Mouse (Mus musculus): Measurements from ENCODE around the gene Tex14.
A peak's percentile ranks its signal among the peaks of the same experiment; 100 is the strongest.
"Not testable (repeated sequence)": the region's sequence is repeated elsewhere in the genome, so short reads cannot be mapped to it uniquely, and the experiment has no call there.

Tex14 gene

GRCm38 (mm10) chr11:87472058-87472457, 67.2 kb downstream of the Tex14 start:
- DNase-seq (ENCODE audit: low read depth, low spot score): not testable (repeated sequence)

- DNase-seq (ENCODE audit: low read depth, low spot score): peak; percentile 73
Measured at GRCm38 (mm10) chr11:87479172-87479571, 74.3 kb downstream of the Tex14 start.

GRCm38 (mm10) chr11:87483796-87484326, 79.0 kb downstream of the Tex14 start:
- peak; percentile 43 for DNase-seq (ENCODE audit: low read depth, low spot score)

- DNase-seq (ENCODE audit: low read depth, low spot score): peak; percentile 34
Measured at GRCm38 (mm10) chr11:87488948-87489347, 84.1 kb downstream of the Tex14 start.

- DNase-seq (ENCODE audit: low read depth, low spot score): peak; percentile 18
Measured at GRCm38 (mm10) chr11:87504690-87505214, 99.9 kb downstream of the Tex14 start.

GRCm38 (mm10) chr11:87506502-87506901, 101.6 kb downstream of the Tex14 start:
- no peak for DNase-seq (ENCODE audit: low read depth, low spot score)

- DNase-seq (ENCODE audit: low read depth, low spot score): no peak
Measured at GRCm38 (mm10) chr11:87507043-87507442, 102.2 kb downstream of the Tex14 start.

- DNase-seq (ENCODE audit: low read depth, low spot score): peak; percentile 78
Measured at GRCm38 (mm10) chr11:87519260-87519659, 114.4 kb downstream of the Tex14 start.

GRCm38 (mm10) chr11:87523466-87523865, 118.6 kb downstream of the Tex14 start:
- DNase-seq (ENCODE audit: low read depth, low spot score): no peak

GRCm38 (mm10) chr11:87523967-87524366, 119.1 kb downstream of the Tex14 start:
- DNase-seq (ENCODE audit: low read depth, low spot score): no peak

GRCm38 (mm10) chr11:87524780-87525179, 119.9 kb downstream of the Tex14 start:
- no peak for DNase-seq (ENCODE audit: low read depth, low spot score)

GRCm38 (mm10) chr11:87527364-87527763, 122.5 kb downstream of the Tex14 start:
- no peak for DNase-seq (ENCODE audit: low read depth, low spot score)

GRCm38 (mm10) chr11:87527990-87528389, 123.1 kb downstream of the Tex14 start:
- peak; percentile 57 for DNase-seq (ENCODE audit: low read depth, low spot score)

GRCm38 (mm10) chr11:87531695-87532094, 126.8 kb downstream of the Tex14 start:
- peak; percentile 57 for DNase-seq (ENCODE audit: low read depth, low spot score)

- no peak for DNase-seq (ENCODE audit: low read depth, low spot score)
Measured at GRCm38 (mm10) chr11:87542285-87542684, 137.4 kb downstream of the Tex14 start.

GRCm38 (mm10) chr11:87542906-87543305, 138.0 kb downstream of the Tex14 start:
- DNase-seq (ENCODE audit: low read depth, low spot score): no peak

- DNase-seq (ENCODE audit: low read depth, low spot score): no peak
Measured at GRCm38 (mm10) chr11:87553342-87553741, 148.5 kb downstream of the Tex14 start.

- no peak for DNase-seq (ENCODE audit: low read depth, low spot score)
Measured at GRCm38 (mm10) chr11:87554386-87554785, 149.5 kb downstream of the Tex14 start.

GRCm38 (mm10) chr11:87555106-87555703, 150.3 kb downstream of the Tex14 start:
- no peak for DNase-seq (ENCODE audit: low read depth, low spot score)

- DNase-seq (ENCODE audit: low read depth, low spot score): no peak
Measured at GRCm38 (mm10) chr11:87561208-87561607, 156.3 kb downstream of the Tex14 start.

- DNase-seq (ENCODE audit: low read depth, low spot score): no peak
Measured at GRCm38 (mm10) chr11:87566501-87566900, 161.6 kb downstream of the Tex14 start, which contains the start of gene Gm11492. Gene Gm11492 (plus strand): TSS chr11:87566653.

- no peak for DNase-seq (ENCODE audit: low read depth, low spot score)
Measured at GRCm38 (mm10) chr11:87568255-87568953, 163.5 kb downstream of the Tex14 start, which contains the start of gene Sept4. Gene Sept4 (plus strand): TSS chr11:87568903.

GRCm38 (mm10) chr11:87570743-87571142, 165.9 kb downstream of the Tex14 start:
- DNase-seq (ENCODE audit: low read depth, low spot score): no peak

All from ES-CJ7 (cell line).